Mouse (Mus musculus): Measurements from ENCODE around the gene Uhrf2. TPM values are rescaled to one million over a fixed set of nuclear protein-coding genes. Genes with fewer than 3 reads are reported as not detected.
"Not testable (repeated sequence)": the region's sequence is repeated elsewhere in the genome, so short reads cannot be mapped to it uniquely, and the experiment has no call there.

The Uhrf2 gene
- polyA plus RNA-seq (2016; fragmentation: Nextera tagmentation; extraction: Ambion mirVana): 80.3 and 82.0 TPM in 2 replicates

DNA sequence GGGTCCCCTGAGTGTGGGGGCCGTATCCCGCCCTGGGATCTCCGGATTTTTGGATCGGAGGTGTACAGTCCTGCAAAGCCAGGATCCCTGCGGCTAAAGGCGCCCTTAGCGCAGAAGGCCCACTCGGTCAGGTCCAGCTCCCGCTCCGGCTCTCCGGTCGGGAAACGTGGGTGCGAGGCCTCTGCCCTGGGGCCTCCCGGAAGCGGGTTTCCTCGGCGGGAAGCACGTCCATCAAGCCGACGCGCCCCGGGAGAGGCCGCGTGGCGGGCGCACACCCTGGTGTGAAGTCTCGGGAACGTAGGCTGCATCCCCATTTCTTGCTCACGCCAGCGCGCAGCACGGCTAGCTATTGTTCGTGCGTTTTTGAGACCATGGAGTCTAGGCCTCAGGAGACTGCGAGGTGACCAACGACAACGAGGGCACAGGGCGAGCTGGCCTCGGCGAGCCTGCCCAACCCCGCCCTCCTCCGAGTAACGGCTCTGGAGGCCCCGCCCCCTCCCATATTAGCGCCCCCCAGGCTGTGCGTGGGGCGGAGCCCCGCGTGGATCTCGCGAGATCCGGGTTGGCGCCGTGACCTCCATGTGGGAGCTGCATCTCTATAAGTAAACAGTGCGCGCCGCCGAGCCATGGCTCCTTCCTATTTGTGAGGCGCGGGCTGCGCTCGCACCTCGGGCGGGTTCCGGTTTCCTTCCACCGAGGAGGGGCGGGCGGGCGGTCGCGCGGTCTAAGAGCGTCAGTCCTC, at the start of gene Uhrf2:
Uhrf2 (plus strand) TSS at position 620 of the 742 bp plus-strand sequence.
- 1% methylated on average over 74 of the region's 74 CpGs for WGBS

DNA sequence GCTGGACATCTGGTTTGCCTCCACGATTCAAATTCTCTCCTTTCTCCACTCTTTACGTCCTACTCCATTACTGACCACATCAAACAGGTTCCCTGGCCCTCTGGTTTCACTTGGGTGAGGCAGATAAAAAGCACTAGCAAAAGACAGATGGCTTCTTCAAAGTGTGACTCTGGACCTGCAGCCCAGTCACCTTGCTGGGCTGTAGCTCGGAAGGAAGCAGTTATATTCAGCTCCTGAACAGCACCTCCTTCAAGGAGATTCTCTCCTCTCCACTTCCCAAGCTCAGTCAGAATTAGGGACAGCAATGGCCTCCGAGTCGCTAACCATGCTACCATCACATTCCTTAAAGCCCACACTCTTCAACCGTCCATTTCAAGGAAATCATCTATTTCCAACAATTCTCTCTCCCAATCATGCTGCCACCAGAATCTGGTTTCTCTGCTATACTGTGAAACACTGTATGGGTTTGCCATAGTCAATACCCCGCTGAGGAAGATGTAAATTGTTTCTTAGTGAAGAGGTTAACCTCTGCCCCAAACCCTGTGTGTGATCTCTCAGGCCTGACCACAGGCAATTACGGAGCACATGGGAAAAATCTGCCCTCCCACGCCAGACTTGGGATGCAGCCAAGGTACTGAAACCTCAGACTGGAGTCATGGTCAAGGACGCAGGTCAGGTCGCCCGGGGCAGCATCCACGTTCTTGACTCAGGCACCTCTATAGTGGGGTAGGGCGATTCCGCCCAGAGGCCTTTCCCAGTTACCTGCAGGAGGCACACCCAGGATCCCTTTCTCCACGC, 45.9 kb upstream of the Uhrf2 start:
- H3K4me1 ChIP-seq: peaks cover 7% of the 10 kb centered on the region; the same call in 1 of the 2 replicates
- no peaks in the 10 kb centered on the region for H3K9me3 ChIP-seq (replicated peaks)
- no peaks in the 10 kb centered on the region for H3K36me3 ChIP-seq
- H3K27me3 ChIP-seq (ENCODE audit: low read depth, poor library complexity, severe bottlenecking): no peaks in the 10 kb centered on the region
- WGBS: 76% methylated on average over 16 of the region's 16 CpGs
- no peak for DNase-seq (ENCODE audit: low spot score)
- H3K4me3 ChIP-seq: no peak overlapping the region
- no peak overlapping the region for H3K27ac ChIP-seq (replicated peaks)

More for the DNA sequence above, at the start of gene Uhrf2:
- peak within 1 kb of the TSS; percentile 100 for H3K27ac ChIP-seq (replicated peaks)
- no peaks in the 10 kb centered on the region for H3K27me3 ChIP-seq (ENCODE audit: low read depth, poor library complexity, severe bottlenecking)
- H3K4me3 ChIP-seq: peak within 1 kb of the TSS; percentile 100
- peaks cover 6% of the 10 kb centered on the region; the same call in 1 of the 2 replicates for H3K36me3 ChIP-seq
- peaks cover 51% of the 10 kb centered on the region for H3K4me1 ChIP-seq
- no peaks in the 10 kb centered on the region for H3K9me3 ChIP-seq (replicated peaks)
- DNase-seq (ENCODE audit: low spot score): peak; percentile 97

DNA sequence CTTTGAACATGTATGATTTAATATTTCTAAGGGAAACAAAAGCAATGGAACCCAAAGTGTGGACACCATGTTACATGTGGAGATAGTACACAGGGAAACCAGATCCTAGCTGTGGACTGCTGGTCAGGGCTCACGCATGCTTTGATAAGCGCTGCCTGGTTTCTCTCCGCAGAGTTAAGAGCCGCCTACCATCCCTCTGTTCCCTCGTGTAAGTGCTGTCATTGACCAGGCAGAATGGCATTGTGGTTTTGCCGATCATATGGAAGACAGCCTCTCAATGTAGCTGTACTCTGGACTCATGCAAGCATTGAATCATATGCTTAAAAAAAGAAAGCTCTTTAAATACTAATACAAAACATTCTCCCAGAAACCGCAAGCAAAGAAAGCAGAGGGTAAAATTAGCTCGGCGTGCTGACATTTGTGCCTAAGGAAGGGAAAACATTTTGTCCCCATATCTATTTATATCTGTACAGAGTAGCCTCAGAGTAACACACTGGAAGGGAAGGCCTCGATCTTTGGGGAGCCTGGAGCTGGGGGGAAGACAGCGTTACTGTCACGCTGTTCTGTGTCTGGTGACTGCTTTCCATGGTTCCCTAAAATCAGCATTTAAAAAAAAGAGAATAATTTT, 43.7 kb upstream of the Uhrf2 start:
- WGBS: 92% methylated on average over 12 of the region's 12 CpGs
- H3K4me1 ChIP-seq: peaks cover 7% of the 10 kb centered on the region; the same call in 1 of the 2 replicates
- H3K9me3 ChIP-seq (replicated peaks): no peaks in the 10 kb centered on the region
- H3K27me3 ChIP-seq (ENCODE audit: low read depth, poor library complexity, severe bottlenecking): no peaks in the 10 kb centered on the region
- no peak overlapping the region for H3K27ac ChIP-seq (replicated peaks)
- no peaks in the 10 kb centered on the region for H3K36me3 ChIP-seq
- H3K4me3 ChIP-seq: no peak overlapping the region
- no peak for DNase-seq (ENCODE audit: low spot score)

DNA sequence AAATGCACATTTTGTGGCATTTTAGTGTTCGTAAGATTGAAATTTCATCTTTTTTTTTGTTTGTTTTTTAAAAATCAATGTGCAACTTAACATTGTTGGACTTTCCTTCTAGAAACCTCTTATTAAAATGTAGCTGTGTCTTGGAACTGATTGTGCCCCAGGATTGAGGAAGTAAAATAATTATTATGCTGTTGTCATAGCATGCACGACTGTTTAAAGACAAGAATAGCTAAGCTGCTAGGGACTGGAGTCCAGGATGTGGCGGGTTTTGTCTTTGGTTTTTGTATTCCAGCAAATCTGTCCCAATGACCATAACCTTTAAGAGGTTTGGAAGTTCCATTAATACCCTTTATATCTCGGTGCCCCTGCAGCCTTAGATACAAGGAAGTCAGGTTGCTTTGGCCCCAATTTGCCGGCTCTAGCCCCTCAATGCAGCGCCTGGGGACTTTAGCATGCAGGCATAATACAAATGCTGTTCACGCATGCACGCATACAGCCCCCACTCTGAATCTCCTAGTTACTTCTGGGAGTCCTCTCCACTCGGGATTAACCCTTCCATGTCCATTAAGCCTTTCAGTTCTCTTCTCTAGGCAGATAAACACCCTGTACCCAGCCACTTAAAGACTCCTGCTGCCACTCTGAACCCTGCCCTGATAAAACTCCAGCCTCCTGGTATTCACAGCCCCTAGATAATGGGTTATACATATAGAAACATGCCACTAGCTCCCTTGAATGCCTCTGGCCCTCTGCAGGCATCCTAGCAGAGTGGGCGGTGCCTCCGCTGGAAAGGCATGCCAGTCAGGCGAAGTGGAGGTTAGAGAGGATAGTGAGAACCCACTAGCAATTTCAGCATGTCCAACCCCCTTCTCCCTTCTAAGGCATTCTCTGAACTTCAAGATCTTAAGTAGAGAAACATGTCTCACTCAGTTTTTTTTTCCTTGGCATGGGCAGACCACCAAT, 29.6 kb upstream of the Uhrf2 start:
- no peaks in the 10 kb centered on the region for H3K9me3 ChIP-seq (replicated peaks)
- DNase-seq (ENCODE audit: low spot score): peak; percentile 15
- 51% methylated on average over 12 of the region's 12 CpGs for WGBS
- H3K36me3 ChIP-seq: no peaks in the 10 kb centered on the region
- H3K27ac ChIP-seq (replicated peaks): 0 out of 2 replicates have a peak overlapping the region, but pooled peaks have one; percentile 14
- peaks cover 11% of the 10 kb centered on the region for H3K4me1 ChIP-seq
- H3K4me3 ChIP-seq: no peak overlapping the region
- no peaks in the 10 kb centered on the region for H3K27me3 ChIP-seq (ENCODE audit: low read depth, poor library complexity, severe bottlenecking)

DNA sequence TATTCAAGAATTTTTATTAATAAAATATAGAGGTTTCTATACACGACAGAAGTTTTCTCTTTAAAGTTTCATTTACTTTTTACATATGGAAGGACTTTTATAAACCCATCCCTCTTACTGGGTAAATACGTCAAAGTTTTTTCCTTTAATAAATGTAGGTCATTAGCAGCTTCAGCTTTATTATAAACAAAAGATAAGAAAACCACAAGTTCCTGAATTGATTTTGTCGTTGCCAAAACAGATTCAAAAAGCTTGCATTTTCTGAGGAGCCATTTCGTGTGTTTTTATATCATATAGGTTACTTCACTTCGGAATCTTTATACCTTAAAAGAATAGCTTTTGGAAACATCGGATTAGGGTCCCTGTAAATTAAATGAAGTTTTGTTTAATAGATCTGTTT, 28.8 kb upstream of the Uhrf2 start:
- Histone ChIP-seq H3K9me3 (replicated peaks) (no peaks in the 10 kb centered on the region), H3K36me3 (no peaks in the 10 kb centered on the region), H3K27ac (replicated peaks) (no peak overlapping the region), H3K4me3 (no peak overlapping the region), H3K4me1 (peaks cover 11% of the 10 kb centered on the region), H3K27me3 (ENCODE audit: low read depth, poor library complexity, severe bottlenecking) (no peaks in the 10 kb centered on the region)
- 87% methylated on average over 6 of the region's 6 CpGs for WGBS
- no peak for DNase-seq (ENCODE audit: low spot score)

DNA sequence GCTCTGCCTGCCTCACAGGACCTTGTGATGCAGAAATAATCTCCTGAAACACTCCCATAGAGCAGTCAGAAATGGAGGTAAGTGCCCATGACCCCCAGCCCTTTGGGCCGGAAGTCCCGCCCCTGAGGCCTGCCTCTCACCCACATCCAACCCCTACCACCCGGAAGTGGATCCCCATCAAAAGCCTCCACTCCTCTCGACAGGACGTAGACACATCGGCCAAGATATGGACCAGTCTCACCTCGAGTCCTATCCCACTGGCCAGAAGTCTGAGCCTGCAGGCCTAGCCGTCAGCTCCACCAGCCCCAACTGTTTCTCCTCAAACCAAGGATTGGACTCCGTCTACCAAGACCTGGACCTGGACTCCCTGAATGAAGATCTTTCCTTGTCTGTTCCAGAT, 26.7 kb upstream of the Uhrf2 start, which contains the start of gene Trpd52l3:
Trpd52l3 (plus strand) TSS at position 170 of the 400 bp plus-strand sequence.
- WGBS: 92% methylated on average over 9 of the region's 9 CpGs
- Histone ChIP-seq H3K36me3 (no peaks in the 10 kb centered on the region), H3K27ac (replicated peaks) (no peak within 1 kb of the TSS), H3K4me3 (no peak within 1 kb of the TSS), H3K4me1 (peaks cover 11% of the 10 kb centered on the region), H3K27me3 (ENCODE audit: low read depth, poor library complexity, severe bottlenecking) (no peaks in the 10 kb centered on the region), H3K9me3 (replicated peaks) (no peaks in the 10 kb centered on the region)
- DNase-seq (ENCODE audit: low spot score): no peak

DNA sequence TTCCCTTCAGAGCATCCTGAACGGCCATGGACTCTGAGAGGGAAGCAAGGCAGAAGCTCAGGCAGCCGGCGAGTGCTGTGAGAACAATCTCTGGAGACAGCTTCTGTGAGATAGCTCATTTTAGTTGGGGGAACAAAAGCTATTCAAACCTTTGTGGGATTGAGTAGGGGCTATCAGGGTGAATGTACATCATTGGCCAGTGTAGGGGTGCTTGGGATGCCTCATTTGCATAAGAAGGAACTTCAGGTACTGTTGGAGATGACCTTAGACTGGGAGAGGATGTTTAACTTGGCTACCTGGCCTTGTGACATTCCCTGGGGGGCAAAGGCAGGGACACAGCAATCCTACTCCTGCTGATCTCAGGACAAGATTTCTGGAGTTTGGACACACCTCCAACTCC, 23.9 kb upstream of the Uhrf2 start:
- Histone ChIP-seq H3K9me3 (replicated peaks) (no peaks in the 10 kb centered on the region), H3K4me1 (no peaks in the 10 kb centered on the region), H3K27me3 (ENCODE audit: low read depth, poor library complexity, severe bottlenecking) (no peaks in the 10 kb centered on the region), H3K4me3 (no peak overlapping the region), H3K36me3 (no peaks in the 10 kb centered on the region), H3K27ac (replicated peaks) (no peak overlapping the region)
- DNase-seq (ENCODE audit: low spot score): no peak
- 78% methylated on average over 3 of the region's 3 CpGs for WGBS

DNA sequence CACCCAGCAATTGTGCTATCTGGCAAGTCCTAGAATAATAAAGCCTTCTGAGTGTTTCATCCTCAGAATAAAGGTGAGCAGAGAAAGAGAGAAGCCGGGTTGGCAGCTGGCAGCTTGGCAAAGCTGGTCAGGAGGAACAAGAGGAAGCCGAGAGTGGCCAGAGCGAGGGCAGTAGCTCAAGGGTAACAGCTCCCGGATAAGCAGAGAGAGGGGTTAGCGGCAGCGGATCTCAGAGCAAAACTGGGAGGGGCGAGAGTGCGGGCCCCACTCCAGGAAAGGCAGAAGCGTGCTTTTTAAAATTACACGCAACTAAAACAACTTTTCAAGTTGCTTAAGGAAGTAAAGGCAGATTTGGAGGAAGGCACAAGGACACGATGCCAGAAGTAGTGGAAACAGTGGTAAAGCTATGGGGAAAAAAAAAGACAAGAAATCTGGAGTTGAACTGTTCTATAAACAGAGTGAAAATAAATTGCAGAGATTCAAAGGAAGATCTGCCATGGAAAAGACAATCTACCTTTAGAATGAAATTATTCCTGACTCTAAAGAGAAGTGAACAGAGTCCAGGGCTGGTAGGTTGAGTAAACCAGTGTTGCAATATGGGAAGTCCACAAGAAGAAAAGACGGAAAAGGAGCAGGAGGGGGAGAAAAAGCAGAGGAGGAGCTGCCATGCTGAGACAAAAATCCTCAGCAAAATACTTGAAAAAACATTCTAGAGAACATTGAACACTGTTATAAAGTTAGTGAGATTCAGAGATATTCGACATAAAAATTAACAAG, 19.6 kb upstream of the Uhrf2 start:
- H3K4me3 ChIP-seq: no peak overlapping the region
- no peak for DNase-seq (ENCODE audit: low spot score)
- H3K27ac ChIP-seq (replicated peaks): no peak overlapping the region
- peaks cover 14% of the 10 kb centered on the region for H3K4me1 ChIP-seq
- H3K9me3 ChIP-seq (replicated peaks): no peaks in the 10 kb centered on the region
- no peaks in the 10 kb centered on the region for H3K36me3 ChIP-seq
- no peaks in the 10 kb centered on the region for H3K27me3 ChIP-seq (ENCODE audit: low read depth, poor library complexity, severe bottlenecking)
- 83% methylated on average over 13 of the region's 13 CpGs for WGBS

DNA sequence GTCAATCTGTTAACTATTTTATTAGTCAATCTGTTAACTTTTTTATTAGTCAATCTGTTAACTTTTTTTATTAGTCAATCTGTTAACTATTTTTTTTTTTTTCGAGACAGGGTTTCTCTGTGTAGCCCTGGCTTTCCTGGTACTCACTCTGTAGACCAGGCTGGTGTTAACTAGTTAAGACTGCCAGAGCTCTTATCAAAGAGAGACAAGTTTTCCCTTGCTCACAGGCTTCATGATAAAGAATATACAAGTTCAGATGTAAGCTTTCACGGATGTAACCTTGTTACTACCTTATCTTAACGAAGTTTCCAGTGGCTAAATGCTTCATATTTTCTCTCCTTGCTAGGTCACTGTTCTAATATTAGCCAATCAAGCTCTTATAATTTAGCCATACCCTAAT, 16.0 kb upstream of the Uhrf2 start:
- H3K4me3 ChIP-seq: no peak overlapping the region
- DNase-seq (ENCODE audit: low spot score): no peak
- no peaks in the 10 kb centered on the region for H3K9me3 ChIP-seq (replicated peaks)
- H3K27ac ChIP-seq (replicated peaks): no peak overlapping the region
- peaks cover 16% of the 10 kb centered on the region for H3K4me1 ChIP-seq
- WGBS: 86% methylated on average over 3 of the region's 3 CpGs
- no peaks in the 10 kb centered on the region for H3K27me3 ChIP-seq (ENCODE audit: low read depth, poor library complexity, severe bottlenecking)
- no peaks in the 10 kb centered on the region for H3K36me3 ChIP-seq

DNA sequence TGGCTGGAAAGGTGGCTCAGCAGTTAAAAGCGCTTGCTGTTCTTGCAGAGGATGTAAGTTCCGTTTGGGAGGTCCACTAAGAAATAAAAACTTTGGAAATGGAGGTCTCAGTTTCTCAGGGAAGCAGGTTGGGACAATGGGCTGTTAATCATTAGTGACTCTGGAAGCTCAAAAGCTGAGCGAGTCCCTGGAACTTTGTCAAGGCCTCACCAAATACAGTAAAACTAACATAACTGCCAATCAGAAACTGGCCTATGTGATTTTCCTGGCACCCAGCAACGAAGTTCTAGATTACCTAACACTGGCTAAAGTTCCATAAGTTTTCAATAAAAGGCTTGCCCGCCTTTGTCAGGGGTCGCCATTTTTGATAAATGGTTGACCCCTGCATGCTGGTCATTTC, 14.2 kb upstream of the Uhrf2 start:
- no peak for DNase-seq (ENCODE audit: low spot score)
- no peaks in the 10 kb centered on the region for H3K27me3 ChIP-seq (ENCODE audit: low read depth, poor library complexity, severe bottlenecking)
- no peaks in the 10 kb centered on the region for H3K36me3 ChIP-seq
- 84% methylated on average over 6 of the region's 6 CpGs for WGBS
- H3K9me3 ChIP-seq (replicated peaks): no peaks in the 10 kb centered on the region
- H3K4me3 ChIP-seq: no peak overlapping the region
- no peak overlapping the region for H3K27ac ChIP-seq (replicated peaks)
- H3K4me1 ChIP-seq: peaks cover 16% of the 10 kb centered on the region

DNA sequence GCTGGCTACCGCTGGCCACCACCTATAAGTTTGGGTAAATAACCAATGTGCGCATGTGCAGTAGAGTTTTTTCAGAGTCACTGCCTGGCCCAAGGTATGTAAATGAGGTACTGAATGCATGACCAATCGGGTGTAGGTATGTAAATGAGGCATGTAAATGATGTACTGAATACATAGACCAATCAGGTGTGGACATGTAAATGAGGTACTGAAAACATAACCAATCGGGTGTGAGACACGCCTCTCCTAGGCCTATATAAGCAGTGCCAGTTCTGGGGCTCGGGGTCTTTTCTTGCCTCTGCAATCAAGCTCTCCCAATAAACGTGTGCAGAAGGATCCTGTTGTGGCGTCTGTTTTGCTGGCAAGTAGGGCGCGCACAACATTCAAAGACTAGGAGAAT, 6.9 kb upstream of the Uhrf2 start:
- H3K27me3 ChIP-seq (ENCODE audit: low read depth, poor library complexity, severe bottlenecking); H3K27ac ChIP-seq (replicated peaks); H3K9me3 ChIP-seq (replicated peaks); DNase-seq (ENCODE audit: low spot score); H3K4me1 ChIP-seq; H3K36me3 ChIP-seq; H3K4me3 ChIP-seq: not testable (repeated sequence)
- 93% methylated on average over 10 of the region's 10 CpGs for WGBS
